Mouse (Mus musculus) cerebellum, adult 2 months (tissue): ENCODE results near the gene Slc6a5.

Source experiments
- CTCF ChIP-seq: fragments of 200-500 bp; IDR thresholded peaks from 2 replicates; pipeline ENCODE4 v1.5.1; 2011; ENCODE audit warnings: low read depth, mild to moderate bottlenecking, control low read depth, low read length, moderate library complexity, borderline replicate concordance; ENCODE audit not compliant: insufficient read depth
- POLR2A ChIP-seq: fragments of 200-500 bp; IDR thresholded peaks from 2 replicates; pipeline ENCODE4 v1.6.1; 2011; ENCODE audit warnings: low read length, control low read depth, borderline replicate concordance; ENCODE audit not compliant: insufficient read depth

DNA sequence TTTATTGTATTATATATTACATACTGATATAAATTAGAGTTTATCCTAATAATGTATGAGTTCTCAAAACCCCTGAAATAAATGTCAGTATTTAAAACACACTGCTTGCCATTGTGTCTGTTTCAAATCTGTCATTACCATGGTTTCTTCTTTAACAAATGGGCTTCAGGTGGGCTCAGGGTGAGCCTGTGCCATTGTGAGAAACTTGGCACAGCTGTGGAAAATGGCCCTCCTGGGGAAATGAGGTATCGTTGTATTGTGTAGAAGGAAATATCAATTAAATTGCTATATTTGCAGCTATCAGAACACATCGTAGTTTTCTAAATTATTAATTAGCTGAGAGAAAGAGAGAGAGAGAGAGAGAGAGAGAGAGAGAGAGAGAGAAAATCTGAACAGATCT lies 53.8 kb downstream of the Slc6a5 start:
- no peak for TF ChIP-seq CTCF
- no peak for TF ChIP-seq POLR2A
